Mouse (Mus musculus) intestine, embryonic 14.5 days (tissue): ENCODE results near the gene Spsb4. TPM values are rescaled to one million over a fixed set of nuclear protein-coding genes. Genes with fewer than 3 reads are reported as not detected.
A peak's percentile ranks its signal among the peaks of the same experiment; 100 is the strongest.

ENCODE experiments used
- ATAC-seq: fragments of 200-750 bp; cut with Nextera tagmentation; replicated peaks from 2 replicates; pipeline ENCODE4 v1.8.0; 2017; ENCODE audit warnings: low read depth, moderate number of reproducible peaks, moderate TSS enrichment, moderate library complexity; ENCODE audit not compliant: low FRiP score, low TSS enrichment
- DNase-seq: peaks from one replicate; pipeline ENCODE4 v3.0.0-alpha.2; 2018; ENCODE audit warnings: low spot score
- H3K27ac ChIP-seq: fragments of 300-500 bp; sonication (generic); 2 replicates; pipeline ENCODE4 v1.5.1; 2014; ENCODE audit warnings: low read depth, mild to moderate bottlenecking, control low read depth
- H3K27me3 ChIP-seq: fragments of 300-500 bp; sonication (generic); replicated peaks from 2 replicates; pipeline ENCODE4 v1.6.1; 2014; ENCODE audit warnings: low read length, control low read depth; ENCODE audit not compliant: control insufficient read depth, insufficient read depth
- H3K36me3 ChIP-seq: fragments of 300-500 bp; sonication (generic); 2 replicates; pipeline ENCODE4 v1.6.1; 2014; ENCODE audit warnings: low read length, control low read depth; ENCODE audit not compliant: control insufficient read depth, insufficient read depth
- H3K4me1 ChIP-seq: fragments of 300-500 bp; sonication (generic); replicated peaks from 2 replicates; pipeline ENCODE4 v1.6.1; 2014; ENCODE audit warnings: low read length, control low read depth, mixed read lengths; ENCODE audit not compliant: control insufficient read depth, insufficient read depth
- H3K4me2 ChIP-seq: fragments of 300-500 bp; sonication (generic); 2 replicates; pipeline ENCODE4 v1.6.1; 2014; ENCODE audit warnings: low read length
- H3K4me3 ChIP-seq: fragments of 300-500 bp; sonication (generic); 2 replicates; pipeline ENCODE4 v1.5.1; 2014; ENCODE audit warnings: low read depth, low read length, control low read depth, mixed read lengths
- H3K9ac ChIP-seq: fragments of 300-500 bp; sonication (generic); 2 replicates; pipeline ENCODE4 v1.6.1; 2014; ENCODE audit warnings: mild to moderate bottlenecking, low read length
- H3K9me3 ChIP-seq: fragments of 300-500 bp; sonication (generic); 2 replicates; pipeline ENCODE4 v1.6.1; 2016; ENCODE audit warnings: low read length, control low read depth; ENCODE audit not compliant: control insufficient read depth
- WGBS: fragments of 180-500 bp; shearing (Covaris S2); extraction: QIAGEN DNeasy Blood & Tissue Kit; methylation state at CpG from one replicate; pipeline ENCODE4 v1.1.7; 2014; 5-methylcytosine and 5-hydroxymethylcytosine counted together
- polyA plus RNA-seq: library from polyadenylated mRNA; unstranded; fragments of >200 nt; fragmentation: Nextera tagmentation; extraction: Ambion mirVana; gene quantifications from 2 replicates; pipeline ENCODE4 v1.2.1, GENCODE M21; 2014

The Spsb4 gene
- polyA plus RNA-seq, 1 experiment from 2014 or later, result 28.3 TPM

DNA sequence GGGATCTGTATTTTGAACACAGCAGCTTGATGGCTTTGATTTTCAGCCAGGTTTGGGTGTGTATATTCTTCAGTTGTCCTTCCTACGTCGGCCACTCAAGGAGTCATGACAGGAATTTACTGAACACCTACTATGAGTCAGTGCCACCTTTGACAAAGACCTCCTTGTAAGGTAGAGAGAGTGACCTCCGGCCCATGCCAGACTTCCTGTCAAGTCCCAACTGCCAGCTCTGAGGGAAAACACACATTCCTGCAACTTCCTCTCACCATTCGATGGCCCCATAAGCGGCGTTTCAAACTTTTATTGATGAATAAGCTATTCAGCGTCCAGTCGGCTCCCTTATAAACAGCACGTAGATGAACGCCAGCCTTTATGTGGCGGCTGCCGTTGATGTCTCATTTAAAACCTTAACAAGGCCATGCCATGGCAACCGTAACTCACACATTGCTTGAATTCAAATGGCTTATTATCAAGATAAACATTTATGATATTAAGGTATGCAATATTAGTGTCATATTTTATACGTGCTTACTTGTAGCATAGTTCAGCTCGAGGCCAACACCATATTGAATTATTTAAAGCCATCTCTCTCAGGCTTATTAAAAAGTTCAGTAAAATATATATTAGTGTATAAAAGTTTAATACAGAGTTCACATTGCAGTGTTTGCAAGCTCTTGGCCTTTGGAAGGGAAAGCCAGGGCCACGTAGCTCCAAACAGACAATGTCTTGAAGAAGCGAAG is 94.9 kb downstream of the Spsb4 start:
- DNase-seq, result no peak
- WGBS, result 44% methylated on average over 17 of the region's 17 CpGs
- no peaks in the 10 kb centered on the region for H3K27me3 ChIP-seq
- no peak overlapping the region for H3K9ac ChIP-seq
- H3K27ac ChIP-seq, result no peak overlapping the region
- ATAC-seq, result no peak
- no peak overlapping the region for H3K4me3 ChIP-seq
- H3K4me2 ChIP-seq, result no peak overlapping the region
- H3K36me3 ChIP-seq, result no peaks in the 10 kb centered on the region
- peaks cover 4% of the 10 kb centered on the region; the same call in 1 of the 2 replicates for H3K4me1 ChIP-seq
- H3K9me3 ChIP-seq, result no peaks in the 10 kb centered on the region

DNA sequence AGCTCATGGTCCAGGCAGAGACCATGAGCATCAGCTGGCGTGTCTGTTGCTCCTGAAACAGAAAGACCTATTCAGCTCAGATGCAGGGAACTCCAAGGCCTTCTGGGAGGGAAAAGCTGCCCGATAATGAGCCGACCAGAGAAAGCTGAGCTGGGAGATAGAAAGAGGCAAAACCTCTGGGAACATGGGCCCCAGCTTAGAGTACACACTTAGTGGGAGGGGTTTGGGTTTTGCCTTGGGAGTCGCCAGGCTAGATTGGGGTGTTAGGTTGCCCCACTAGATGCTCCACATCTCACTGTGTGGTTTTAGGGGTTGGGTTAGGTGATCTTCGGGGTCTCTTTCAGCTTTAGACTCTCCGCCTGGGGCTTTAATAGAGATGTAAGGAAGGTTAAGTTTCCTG is 95.5 kb downstream of the Spsb4 start:
- Histone ChIP-seq H3K9me3 (no peaks in the 10 kb centered on the region), H3K27me3 (no peaks in the 10 kb centered on the region), H3K4me2 (no peak overlapping the region), H3K27ac (no peak overlapping the region), H3K4me3 (no peak overlapping the region), H3K9ac (no peak overlapping the region), H3K36me3 (no peaks in the 10 kb centered on the region), H3K4me1 (peaks cover 4% of the 10 kb centered on the region; the same call in 1 of the 2 replicates)
- DNase-seq (no peak), ATAC-seq (no peak)
- 75% methylated on average over 6 of the region's 6 CpGs for WGBS

DNA sequence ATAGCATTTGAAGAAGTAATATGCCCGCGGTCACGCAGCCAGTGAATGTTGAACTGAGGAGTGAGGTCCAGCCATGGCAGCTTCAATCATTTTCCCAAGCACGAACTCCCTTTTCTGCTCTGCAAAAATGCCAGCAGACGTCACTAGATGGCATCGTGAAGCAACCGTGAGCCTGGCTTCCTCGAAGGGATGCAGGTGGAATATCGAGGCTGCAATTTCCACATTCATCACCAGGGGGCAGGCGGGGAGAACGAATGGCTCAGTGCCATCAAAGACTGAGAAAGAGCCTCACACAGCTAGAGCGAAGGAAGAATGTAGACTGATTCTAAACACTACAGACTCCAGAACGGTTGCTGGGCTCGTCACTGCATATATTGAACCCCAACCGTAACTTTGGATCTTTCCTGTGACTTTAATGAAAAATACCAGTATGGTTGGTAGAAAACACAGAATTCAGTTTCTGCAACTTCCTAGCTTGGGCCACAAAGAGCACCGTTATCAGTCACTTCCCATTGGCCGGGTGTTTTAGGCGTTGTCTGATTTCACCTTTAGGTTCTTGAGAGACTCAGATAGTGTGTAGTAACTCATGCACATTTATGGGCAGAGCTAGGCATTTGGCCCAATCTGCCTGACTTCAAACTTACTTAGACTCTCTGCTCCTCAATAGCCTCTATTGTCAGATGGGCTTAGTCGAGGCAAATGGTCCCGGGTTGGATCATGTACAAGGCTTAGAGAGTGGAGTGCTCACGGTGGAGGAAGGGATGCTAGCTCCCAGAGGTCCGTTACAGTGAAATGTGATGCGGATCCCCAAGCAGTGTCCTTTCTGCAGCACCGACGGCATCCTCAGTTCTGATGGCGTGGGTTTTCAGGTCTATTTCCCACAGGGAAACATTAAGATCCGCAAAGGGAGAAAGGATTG is 101.8 kb downstream of the Spsb4 start:
- Histone ChIP-seq H3K27me3 (no peaks in the 10 kb centered on the region), H3K4me1 (no peaks in the 10 kb centered on the region; the same call in 1 of the 2 replicates), H3K4me2 (no peak overlapping the region), H3K4me3 (no peak overlapping the region), H3K9me3 (no peaks in the 10 kb centered on the region), H3K36me3 (no peaks in the 10 kb centered on the region), H3K27ac (no peak overlapping the region), H3K9ac (no peak overlapping the region)
- WGBS, result 39% methylated on average over 27 of the region's 27 CpGs
- DNase-seq (peak; percentile 100), ATAC-seq (peak; percentile 82)

DNA sequence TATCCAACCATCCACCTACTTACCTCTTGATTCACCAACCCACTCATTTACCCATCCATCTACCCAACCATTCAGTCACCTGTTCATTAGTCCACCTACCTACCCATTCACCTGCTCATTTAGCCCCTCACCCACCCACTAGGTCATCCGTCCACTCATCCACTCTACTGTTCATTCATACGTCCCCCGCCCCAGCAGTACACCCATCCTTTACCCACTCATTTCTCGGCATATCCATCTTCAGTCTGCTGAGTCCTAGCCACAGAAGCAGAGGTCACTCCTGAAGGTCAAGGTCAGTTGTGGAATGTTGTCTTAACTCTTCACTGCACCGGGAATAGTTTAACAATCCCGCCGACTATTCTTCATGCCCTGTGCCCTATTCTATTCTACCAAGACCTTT is 102.6 kb downstream of the Spsb4 start:
- H3K36me3 ChIP-seq, result no peaks in the 10 kb centered on the region
- ATAC-seq, result peak; percentile 4; the same call in 1 of the 2 replicates

DNA sequence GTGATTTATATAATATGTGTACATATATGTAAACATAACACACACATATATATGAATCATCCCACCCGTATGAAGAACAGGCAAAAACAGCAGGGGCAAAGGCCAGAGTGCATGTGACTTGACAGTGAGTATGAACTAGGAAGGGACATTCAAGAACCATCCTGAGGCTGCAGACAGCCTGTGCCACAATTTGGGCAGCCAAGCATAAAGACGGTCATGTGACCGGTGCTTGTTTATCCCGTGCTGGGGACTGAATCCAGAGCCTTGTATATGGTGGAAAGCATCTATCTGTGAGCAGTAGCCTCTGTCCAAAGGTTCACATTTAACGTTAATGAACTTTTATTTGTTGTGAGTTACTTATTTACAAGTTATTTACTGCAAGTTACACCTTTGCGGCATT is 103.8 kb downstream of the Spsb4 start:
- no peaks in the 10 kb centered on the region for H3K36me3 ChIP-seq
- no peak overlapping the region for H3K4me3 ChIP-seq
- no peak overlapping the region for H3K27ac ChIP-seq
- no peak overlapping the region for H3K9ac ChIP-seq
- ATAC-seq, result no peak
- H3K4me1 ChIP-seq, result no peaks in the 10 kb centered on the region; the same call in 1 of the 2 replicates
- H3K9me3 ChIP-seq, result no peaks in the 10 kb centered on the region
- no peak for DNase-seq
- WGBS, result 79% methylated on average over 6 of the region's 6 CpGs
- H3K4me2 ChIP-seq, result no peak overlapping the region
- no peaks in the 10 kb centered on the region for H3K27me3 ChIP-seq

More for the DNA sequence above, 102.6 kb downstream of the Spsb4 start:
- Histone ChIP-seq H3K4me1 (no peaks in the 10 kb centered on the region; the same call in 1 of the 2 replicates), H3K9ac (no peak overlapping the region), H3K27me3 (no peaks in the 10 kb centered on the region), H3K4me3 (no peak overlapping the region), H3K4me2 (no peak overlapping the region), H3K9me3 (no peaks in the 10 kb centered on the region), H3K27ac (no peak overlapping the region)
- 38% methylated on average over 7 of the region's 7 CpGs for WGBS
- no peak for DNase-seq

GRCm38 (mm10) chr9:96914005-96914404 is 104.6 kb downstream of the Spsb4 start:
- no peaks in the 10 kb centered on the region for H3K27me3 ChIP-seq

GRCm38 (mm10) chr9:96909503-96909902 is 109.1 kb downstream of the Spsb4 start:
- H3K27ac ChIP-seq, result no peak overlapping the region
- WGBS, result 74% methylated on average over 1 of the region's 1 CpGs
- ATAC-seq, result no peak

More at GRCm38 (mm10) chr9:96914005-96914404, 104.6 kb downstream of the Spsb4 start:
- Histone ChIP-seq H3K4me3 (no peak overlapping the region), H3K4me1 (no peaks in the 10 kb centered on the region; the same call in 1 of the 2 replicates), H3K36me3 (no peaks in the 10 kb centered on the region), H3K4me2 (no peak overlapping the region), H3K9me3 (no peaks in the 10 kb centered on the region), H3K9ac (no peak overlapping the region), H3K27ac (no peak overlapping the region)
- DNase-seq, result no peak
- WGBS, result 85% methylated on average over 3 of the region's 3 CpGs
- no peak for ATAC-seq

DNA sequence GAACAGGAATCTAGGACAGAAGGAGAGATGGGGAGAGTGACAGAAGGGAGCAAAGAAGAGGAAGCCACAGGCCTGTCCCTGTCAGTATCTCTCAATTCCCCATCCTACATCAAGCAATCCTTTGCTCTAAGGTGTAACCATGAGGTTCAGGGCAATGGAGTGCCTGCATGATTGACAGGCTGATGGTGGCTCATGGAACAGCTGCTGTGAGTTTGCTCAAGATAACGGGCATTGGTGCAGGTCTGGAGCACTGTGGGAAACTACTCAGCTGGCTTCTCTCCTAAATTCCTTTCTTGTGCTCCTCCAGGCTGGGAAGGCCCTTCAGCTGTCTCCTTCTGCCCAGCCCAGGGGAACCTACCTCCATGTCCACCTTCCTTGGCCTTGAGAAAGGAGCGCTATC is 109.9 kb downstream of the Spsb4 start:
- no peak overlapping the region for H3K9ac ChIP-seq
- WGBS, result 75% methylated on average over 2 of the region's 2 CpGs
- H3K4me1 ChIP-seq, result no peaks in the 10 kb centered on the region
- H3K9me3 ChIP-seq, result no peaks in the 10 kb centered on the region
- ATAC-seq (no peak), DNase-seq (peak; percentile 34)
- no peak overlapping the region for H3K4me2 ChIP-seq
- H3K27ac ChIP-seq, result no peak overlapping the region
- H3K27me3 ChIP-seq, result no peaks in the 10 kb centered on the region
- no peaks in the 10 kb centered on the region for H3K36me3 ChIP-seq
- no peak overlapping the region for H3K4me3 ChIP-seq

More at GRCm38 (mm10) chr9:96909503-96909902, 109.1 kb downstream of the Spsb4 start:
- no peaks in the 10 kb centered on the region for H3K4me1 ChIP-seq
- H3K4me3 ChIP-seq, result no peak overlapping the region
- DNase-seq, result no peak
- no peak overlapping the region for H3K4me2 ChIP-seq
- no peaks in the 10 kb centered on the region for H3K36me3 ChIP-seq
- no peaks in the 10 kb centered on the region for H3K27me3 ChIP-seq
- H3K9me3 ChIP-seq, result no peaks in the 10 kb centered on the region
- H3K9ac ChIP-seq, result no peak overlapping the region
